In genomic region chr4:55651811-55652410, GRCm38 (mm10) we compare ENCODE assay signal across 8 mouse cellular contexts.
A peak's percentile ranks its signal among the peaks of the same experiment; 100 is the strongest.
DNase-seq lines count a peak whose midpoint lies in the region; ATAC-seq and TF ChIP-seq lines count a peak whose summit lies in the region.

No protein-coding gene starts in this region.

- peak overlapping the region; percentile 77 for H3K4me2 ChIP-seq in hindbrain, embryonic 13.5 days
- peak overlapping the region; percentile 78 for H3K4me2 ChIP-seq in lung, embryonic 14.5 days

- no peak for TF ChIP-seq CTCF in embryonic fibroblast, embryonic 13.5 days (IDR thresholded peaks at IDR 0.05; ENCODE audit: borderline replicate concordance, insufficient read depth, low read length)
- TF ChIP-seq CTCF in lung, embryonic 14.5 days (IDR thresholded peaks at IDR 0.05; ENCODE audit: low read depth), result peak; percentile 36; the same call in 1 of the 2 replicates

- H3K4me3 ChIP-seq in embryonic fibroblast, embryonic 13.5 days (ENCODE audit: insufficient read depth, low read length), result peak overlapping the region; percentile 57
- peak overlapping the region; percentile 52 for H3K4me3 ChIP-seq in hindbrain, embryonic 13.5 days
- peak overlapping the region; percentile 50 for H3K4me3 ChIP-seq in lung, embryonic 14.5 days (ENCODE audit: low read depth, low read length)

- TF ChIP-seq POLR2A in embryonic fibroblast, embryonic 13.5 days (IDR thresholded peaks at IDR 0.05; ENCODE audit: low read depth, low read length), result peak; percentile 27; the same call in 1 of the 2 replicates

- no peaks in the 10 kb centered on the region for H3K9me3 ChIP-seq in hindbrain, embryonic 13.5 days
- no peaks in the 10 kb centered on the region for H3K9me3 ChIP-seq in lung, embryonic 14.5 days (ENCODE audit: low read depth, low read length)

- whole genome bisulfite sequencing in hindbrain, embryonic 13.5 days, result 14% methylated on average over 12 of the region's 12 CpGs
- WGBS in lung, embryonic 14.5 days, result 4% methylated on average over 12 of the region's 12 CpGs

- peaks cover 24% of the 10 kb centered on the region for H3K27me3 ChIP-seq in hindbrain, embryonic 13.5 days
- H3K27me3 ChIP-seq in lung, embryonic 14.5 days (ENCODE audit: insufficient read depth, low read length), result peaks cover 7% of the 10 kb centered on the region; the same call in 1 of the 2 replicates

- peak overlapping the region; percentile 96 for H3K27ac ChIP-seq in embryonic fibroblast, embryonic 13.5 days (ENCODE audit: insufficient read depth, low read length)
- H3K27ac ChIP-seq in hindbrain, embryonic 13.5 days, result peak overlapping the region; percentile 89; the same call in 1 of the 2 replicates
- peak overlapping the region; percentile 94 for H3K27ac ChIP-seq in lung, embryonic 14.5 days (ENCODE audit: low read depth)

- no peak for ATAC-seq in hindbrain, embryonic 13.5 days (ENCODE audit: low FRiP score)
- ATAC-seq in lung, embryonic 14.5 days (ENCODE audit: insufficient read depth), result no peak; the same call in 1 of the 2 replicates

- no peaks in the 10 kb centered on the region for H3K36me3 ChIP-seq in hindbrain, embryonic 13.5 days
- H3K36me3 ChIP-seq in lung, embryonic 14.5 days (ENCODE audit: insufficient read depth), result no peaks in the 10 kb centered on the region

- H3K4me1 ChIP-seq in embryonic fibroblast, embryonic 13.5 days (ENCODE audit: control insufficient read depth, insufficient read depth, low read length), result peaks cover 12% of the 10 kb centered on the region
- peaks cover 16% of the 10 kb centered on the region for H3K4me1 ChIP-seq in hindbrain, embryonic 13.5 days (replicated peaks)
- H3K4me1 ChIP-seq in lung, embryonic 14.5 days (ENCODE audit: insufficient read depth), result peaks cover 10% of the 10 kb centered on the region

- H3K9ac ChIP-seq in hindbrain, embryonic 13.5 days, result peak overlapping the region; percentile 85
- H3K9ac ChIP-seq in lung, embryonic 14.5 days, result peak overlapping the region; percentile 60

- peak; percentile 8 for DNase-seq in urinary bladder, postnatal 25 days (ENCODE audit: low spot score)
- DNase-seq in urinary bladder, postnatal 14 days (ENCODE audit: low spot score), result no peak
- DNase-seq in lung, embryonic 14.5 days, result peak; percentile 75
- peak; percentile 33 for DNase-seq in skeletal muscle tissue, adult 2 months (ENCODE audit: low read depth, low spot score)
- DNase-seq in left cerebral cortex, adult 8-10 months (ENCODE audit: low spot score in 2 of 2), result no peak
- DNase-seq in ovary, postnatal 36 days (ENCODE audit: low spot score), result no peak

Comparison
In these comparisons a context has a peak if more than half of its experiments do, and no peak if none do; other contexts are left out.
1. DNase-seq: peak in urinary bladder, postnatal 25 days (single experiment), lung, embryonic 14.5 days (single experiment) and skeletal muscle tissue, adult 2 months (single experiment); none in urinary bladder, postnatal 14 days (single experiment), left cerebral cortex, adult 8-10 months (0 of 2) and ovary, postnatal 36 days (single experiment).
2. Peak in every context shown above with its lines, with median percentiles within 50 percentile points of each other: H3K27ac ChIP-seq and H3K4me3 ChIP-seq.